Comparison of ENCODE assay signal across 17 mouse cellular contexts in genomic region chr10:60263351-60263750, GRCm38 (mm10). TPM values are rescaled to one million over a fixed set of nuclear protein-coding genes. Genes with fewer than 3 reads are reported as not detected.
DNase-seq lines count a peak whose midpoint lies in the region; ATAC-seq and TF ChIP-seq lines count a peak whose summit lies in the region.
"Had no signal": no experiment of that assay in that cellular context is flagged by ENCODE, and none has a peak within 500 bp of the region (broad histone marks: within the 10 kb centered on the region; RNA-seq: fewer than 3 reads in every experiment).

No protein-coding gene starts in this region.

- peak; percentile 13; the same call in 1 of the 2 replicates for ATAC-seq in lung, embryonic 14.5 days (ENCODE audit: insufficient read depth)

- TF ChIP-seq CTCF in lung, embryonic 14.5 days (IDR thresholded peaks at IDR 0.05; ENCODE audit: low read depth) = no peak
- no peak for TF ChIP-seq CTCF in E14TG2a.4 (conservative IDR thresholded peaks at IDR 0.05; ENCODE audit: low read length)

- H3K4me1 ChIP-seq in lung, embryonic 14.5 days (ENCODE audit: insufficient read depth) = peaks cover 7% of the 10 kb centered on the region; the same call in 1 of the 2 replicates
- peaks cover 9% of the 10 kb centered on the region for H3K4me1 ChIP-seq in E14TG2a.4 (replicated peaks; ENCODE audit: low read depth, low read length)

- DNase-seq in lung, embryonic 14.5 days = no peak
- no peak for DNase-seq in lung, postnatal 10 days
- DNase-seq in B cell, adult 2 months = peak; percentile 37 to 42
- no peak for DNase-seq in cerebellum, adult 11 months
- DNase-seq in embryo, embryonic 10 days (ENCODE audit: low spot score) = no peak
- no peak for DNase-seq in frontal cortex, postnatal 25 days (ENCODE audit: low spot score in 2 of 2)
- DNase-seq: cerebellum, adult 9-10 months; embryo, embryonic 11 days; gastrocnemius, postnatal 14 days; kidney, adult 18-20 months; kidney, postnatal 14 days; lung, adult 2 months; right cerebral cortex, postnatal 25 days had no signal

- H3K27me3 ChIP-seq in lung, embryonic 14.5 days (ENCODE audit: insufficient read depth, low read length) = no peaks in the 10 kb centered on the region
- peaks cover 17% of the 10 kb centered on the region for H3K27me3 ChIP-seq in E14TG2a.4 (ENCODE audit: insufficient read depth, low read length)
- H3K27me3 ChIP-seq: forebrain, embryonic 15.5 days had no signal

- no peaks in the 10 kb centered on the region for H3K9me3 ChIP-seq in lung, embryonic 14.5 days (ENCODE audit: low read depth, low read length)
- no peaks in the 10 kb centered on the region for H3K9me3 ChIP-seq in E14TG2a.4 (ENCODE audit: low read length)
- H3K9me3 ChIP-seq: forebrain, embryonic 15.5 days had no signal

- no peak overlapping the region for H3K4me3 ChIP-seq in lung, embryonic 14.5 days (ENCODE audit: low read depth, low read length)
- H3K4me3 ChIP-seq in E14TG2a.4 (replicated peaks; ENCODE audit: low read length) (peak overlapping the region; percentile 46), macrophage (ENCODE audit: inconsistent target) (no peak overlapping the region)
- H3K4me3 ChIP-seq: forebrain, embryonic 15.5 days had no signal

- peaks cover 54% of the 10 kb centered on the region; the same call in 1 of the 2 replicates for H3K79me2 ChIP-seq in macrophage (ENCODE audit: inconsistent target)

- H3K9ac ChIP-seq in lung, embryonic 14.5 days = no peak overlapping the region
- H3K9ac ChIP-seq: forebrain, embryonic 15.5 days had no signal

- no peak overlapping the region for H3K27ac ChIP-seq in lung, embryonic 14.5 days (ENCODE audit: low read depth)
- peak overlapping the region; percentile 99 for H3K27ac ChIP-seq in macrophage

- WGBS in lung, embryonic 14.5 days = 79% methylated on average over 7 of the region's 7 CpGs
- WGBS in macrophage (ENCODE audit: missing documents) = 40% methylated on average over 7 of the region's 7 CpGs

- H3K36me3 ChIP-seq in lung, embryonic 14.5 days (ENCODE audit: insufficient read depth) = no peaks in the 10 kb centered on the region
- H3K36me3 ChIP-seq in E14TG2a.4 (ENCODE audit: insufficient read depth, low read length) (no peaks in the 10 kb centered on the region), macrophage (ENCODE audit: inconsistent target) (no peaks in the 10 kb centered on the region)
- H3K36me3 ChIP-seq: forebrain, embryonic 15.5 days had no signal

- no peak overlapping the region for H3K4me2 ChIP-seq in lung, embryonic 14.5 days
- H3K4me2 ChIP-seq: forebrain, embryonic 15.5 days; heart, embryonic 11.5 days had no signal

RNA-seq across cellular contexts. Expression of gene Psap, which starts 14.1 kb away (rescaled TPM):
- polyA plus RNA-seq in lung, embryonic 14.5 days (2014; fragmentation: Nextera tagmentation; extraction: Ambion mirVana) = 73.5 and 74.0 TPM in 2 replicates
- 1,000 to 10,000 TPM in 22 of 26 experiments, 100 to 1,000 TPM in 4; 715 to 4,323 (median 2,388) TPM for total RNA-seq in macrophage (2018; cell fraction: chromatin; rRNA removed)
- total RNA-seq in macrophage (2018; cell fraction: cytosol; rRNA removed) = over 10,000 TPM in 25 of 26 experiments, 1,000 to 10,000 TPM in 1; 9,835 to 25,455 (median 13,887) TPM
- over 10,000 TPM in 25 of 26 experiments, 1,000 to 10,000 TPM in 1; 4,026 to 20,879 (median 17,761) TPM for total RNA-seq in macrophage (2018; cell fraction: nucleus; rRNA removed)
- polyA plus RNA-seq in macrophage (2018) = 12,209 to 20,921 TPM (median 16,354 TPM) in 3 replicates

RNA-seq across cellular contexts. Expression of gene Chst3, which starts 44.3 kb away (rescaled TPM):
- polyA plus RNA-seq in lung, embryonic 14.5 days (2014; fragmentation: Nextera tagmentation; extraction: Ambion mirVana) = 2.1 TPM in 2 replicates
- 1 to 10 TPM in 6 of 26 experiments, under 1 TPM in 7, not detected in 13; 0.36 to 2.8 (median 1.00) TPM for total RNA-seq in macrophage (2018; cell fraction: chromatin; rRNA removed)
- total RNA-seq in macrophage (2018; cell fraction: cytosol; rRNA removed) = under 1 TPM in 16 of 26 experiments, not detected in 10; 0.03 to 0.43 (median 0.19) TPM
- 1 to 10 TPM in 3 of 26 experiments, under 1 TPM in 12, not detected in 11; 0.06 to 2.1 (median 0.48) TPM for total RNA-seq in macrophage (2018; cell fraction: nucleus; rRNA removed)
- 0.07 to 1.2 TPM (median 0.34 TPM) in 3 replicates for polyA plus RNA-seq in macrophage (2018)

Comparison
In these comparisons a context has a peak if more than half of its experiments do, and no peak if none do; other contexts are left out.
1. DNase-seq: peak in B cell, adult 2 months (2 of 2); none in lung, embryonic 14.5 days (single experiment), lung, postnatal 10 days (single experiment), cerebellum, adult 11 months (single experiment), embryo, embryonic 10 days (single experiment) and frontal cortex, postnatal 25 days (0 of 2).
2. RNA of gene Psap, which starts 14.1 kb away (polyA plus RNA-seq): 12,209 to 20,921 TPM in macrophage; 73.5 to 74.0 TPM in lung, embryonic 14.5 days; every median in the first group is over 100 times any median in the second.